Mouse (Mus musculus) thymus, adult 2 months (tissue): Measurements from ENCODE around the gene Tab2. TPM values are rescaled to one million over a fixed set of nuclear protein-coding genes. Genes with fewer than 3 reads are reported as not detected.

Source experiments
- DNase-seq: peaks from one replicate; pipeline ENCODE4 v3.0.0; 2021
- H3K27ac ChIP-seq: fragments of 200-500 bp; 2 replicates; pipeline ENCODE4 v1.5.1; 2012; ENCODE audit warnings: low read length, control low read depth; ENCODE audit not compliant: control insufficient read depth, insufficient read depth
- H3K27me3 ChIP-seq: fragments of 200-500 bp; 2 replicates; pipeline ENCODE4 v1.6.1; 2012; ENCODE audit warnings: mild to moderate bottlenecking, low read length, moderate library complexity, mixed read lengths; ENCODE audit not compliant: control insufficient read depth, insufficient read depth
- H3K36me3 ChIP-seq: fragments of 200-500 bp; 2 replicates; pipeline ENCODE4 v1.6.1; 2012; ENCODE audit warnings: mild to moderate bottlenecking, low read length, moderate library complexity; ENCODE audit not compliant: control insufficient read depth, insufficient read depth
- H3K4me1 ChIP-seq: fragments of 200-500 bp; replicated peaks from 2 replicates; pipeline ENCODE4 v1.6.1; 2012; ENCODE audit warnings: low read length; ENCODE audit not compliant: control insufficient read depth, insufficient read depth
- H3K4me3 ChIP-seq: fragments of 200-500 bp; 2 replicates; pipeline ENCODE4 v1.5.1; 2012; ENCODE audit warnings: mild to moderate bottlenecking, low read length, control low read depth, moderate library complexity; ENCODE audit not compliant: control insufficient read depth, insufficient read depth
- CTCF ChIP-seq: fragments of 200-500 bp; IDR thresholded peaks from 2 replicates; pipeline ENCODE4 v1.5.1; 2012; ENCODE audit warnings: mild to moderate bottlenecking, control low read depth, low read length, moderate library complexity, borderline replicate concordance; ENCODE audit not compliant: control insufficient read depth, poor library complexity, insufficient read depth; ENCODE audit errors: extremely low read depth
- POLR2A ChIP-seq: fragments of 200-500 bp; IDR thresholded peaks from 2 replicates; pipeline ENCODE4 v1.6.1; 2012; ENCODE audit warnings: mild to moderate bottlenecking, low read length, control low read depth, moderate library complexity; ENCODE audit not compliant: control insufficient read depth, poor library complexity, insufficient read depth; ENCODE audit errors: extremely low read depth
- WGBS: fragments of 180-500 bp; shearing (Covaris S2); methylation state at CpG from one replicate; pipeline ENCODE4 v1.1.7; 2018; 5-methylcytosine and 5-hydroxymethylcytosine counted together
- polyA plus RNA-seq: library from polyadenylated mRNA; depleted of rRNA; stranded (reverse); fragments of >200 nt; gene quantifications from 2 replicates; pipeline ENCODE4 v1.2.3, GENCODE M21; 2012; rRNA removed

Tab2 gene
- 75.7 and 78.1 TPM in 2 replicates for polyA plus RNA-seq

DNA sequence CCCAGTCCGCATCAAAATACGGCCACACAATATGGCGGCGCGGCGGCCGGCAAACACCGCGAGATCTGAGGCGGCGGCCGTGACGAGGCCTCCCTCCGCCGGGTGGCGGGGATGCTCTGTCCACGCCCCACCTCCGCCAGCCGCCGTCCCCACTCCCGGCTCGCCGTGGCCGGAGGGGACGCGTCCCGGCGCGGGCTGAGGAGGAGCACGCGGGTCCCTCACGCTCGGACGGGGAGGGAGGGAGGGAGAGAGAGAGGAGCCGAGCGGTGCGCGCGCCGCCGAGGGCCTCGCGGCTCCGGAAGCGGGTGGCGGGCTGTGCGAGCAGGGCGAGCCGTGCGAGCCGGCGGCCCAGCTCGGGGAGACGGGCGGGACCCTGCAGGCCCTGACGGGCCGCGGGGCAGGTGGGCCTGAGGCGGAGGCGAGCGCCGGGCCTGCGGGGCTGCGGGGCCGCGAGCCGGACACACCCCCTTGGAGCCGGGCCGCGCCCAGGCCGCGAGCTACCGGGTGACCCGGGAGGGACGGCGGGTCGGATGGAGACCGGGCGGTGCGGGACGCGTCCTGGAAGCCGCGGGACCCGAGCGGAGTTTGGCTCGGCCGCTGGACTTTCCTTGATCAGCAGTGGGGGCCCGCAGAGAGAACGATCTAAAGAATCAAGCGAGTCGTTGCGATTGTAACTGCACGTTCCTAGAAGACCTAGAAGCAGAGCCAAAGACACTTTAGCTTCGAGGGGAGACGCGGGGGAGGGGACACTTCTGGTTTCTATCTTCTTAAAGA is at the start of gene Tab2:
Gene Tab2, minus strand, starts transcription at position 3 of the 774 bp plus-strand sequence.
- H3K27me3 ChIP-seq, result no peaks in the 10 kb centered on the region
- DNase-seq, result peak; percentile 80
- TF ChIP-seq POLR2A, result 0 out of 2 replicates have a peak, but pooled peaks have one; percentile 49
- TF ChIP-seq CTCF, result peak; percentile 41; the same call in 1 of the 2 replicates
- H3K27ac ChIP-seq, result peak within 1 kb of the TSS; percentile 24; the same call in 1 of the 2 replicates
- peaks cover 2% of the 10 kb centered on the region; the same call in 1 of the 2 replicates for H3K4me1 ChIP-seq
- under 1% methylated on average over 97 of the region's 97 CpGs for WGBS
- peak within 1 kb of the TSS; percentile 65 for H3K4me3 ChIP-seq
- H3K36me3 ChIP-seq, result no peaks in the 10 kb centered on the region

DNA sequence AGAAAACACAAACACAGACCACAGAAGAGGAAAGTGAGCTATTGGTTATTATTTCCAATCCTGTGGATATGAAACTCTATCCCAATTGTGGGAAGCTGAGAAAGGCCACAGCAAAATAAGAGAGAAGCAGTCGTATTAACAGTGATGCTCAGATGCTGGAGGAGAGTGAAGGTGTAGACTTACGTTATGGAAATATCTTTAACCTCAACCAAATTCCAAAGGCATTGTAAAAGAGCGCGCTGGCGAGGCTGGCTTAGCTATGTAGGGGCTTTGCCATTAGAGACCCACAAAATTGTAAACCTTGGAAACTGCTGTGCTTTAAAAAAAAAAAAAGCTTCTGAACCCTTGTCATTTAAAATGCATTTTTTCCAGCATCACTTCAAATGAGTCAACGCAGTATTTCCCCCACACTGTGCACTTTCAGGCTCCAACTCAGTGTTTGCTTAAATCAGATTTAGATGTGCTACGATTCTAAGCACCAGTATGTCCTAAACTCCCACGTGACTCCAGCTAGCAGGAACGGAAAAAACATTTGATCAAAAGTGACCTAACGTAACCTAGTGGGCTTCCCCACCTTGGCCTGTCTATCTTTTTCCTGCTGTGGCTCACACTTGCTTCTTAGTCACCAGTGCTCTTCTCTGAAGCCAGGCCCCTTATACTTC is 36.4 kb upstream of the Tab2 start:
- no peak for DNase-seq
- no peak for TF ChIP-seq POLR2A
- no peak for TF ChIP-seq CTCF
- Histone ChIP-seq H3K27ac (no peak overlapping the region), H3K4me1 (no peaks in the 10 kb centered on the region), H3K4me3 (no peak overlapping the region), H3K36me3 (no peaks in the 10 kb centered on the region), H3K27me3 (no peaks in the 10 kb centered on the region)
- 89% methylated on average over 10 of the region's 10 CpGs for WGBS

DNA sequence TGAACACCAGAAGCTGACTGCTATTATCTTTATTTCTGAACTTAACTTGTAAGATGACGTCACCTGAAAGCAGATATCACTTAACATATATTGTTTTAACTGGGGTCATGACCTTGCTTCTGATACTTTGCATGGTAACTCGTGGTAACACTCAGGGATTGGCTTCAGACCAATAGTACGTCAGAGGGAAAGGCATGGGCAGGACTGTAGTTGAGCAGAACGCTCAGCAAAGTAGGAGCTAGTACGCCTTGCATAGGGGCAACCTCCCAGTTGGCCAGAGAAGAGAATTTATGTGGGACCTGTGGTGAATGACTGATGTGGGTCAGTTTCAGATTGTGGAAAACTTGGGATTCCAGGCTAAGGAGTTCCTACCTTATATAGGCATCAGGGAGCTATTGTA is 35.6 kb upstream of the Tab2 start:
- H3K36me3 ChIP-seq, result no peaks in the 10 kb centered on the region
- no peak overlapping the region for H3K27ac ChIP-seq
- H3K27me3 ChIP-seq, result no peaks in the 10 kb centered on the region
- no peak overlapping the region for H3K4me3 ChIP-seq
- H3K4me1 ChIP-seq, result no peaks in the 10 kb centered on the region
- 93% methylated on average over 5 of the region's 5 CpGs for WGBS
- no peak for DNase-seq
- TF ChIP-seq CTCF, result no peak
- TF ChIP-seq POLR2A, result no peak

DNA sequence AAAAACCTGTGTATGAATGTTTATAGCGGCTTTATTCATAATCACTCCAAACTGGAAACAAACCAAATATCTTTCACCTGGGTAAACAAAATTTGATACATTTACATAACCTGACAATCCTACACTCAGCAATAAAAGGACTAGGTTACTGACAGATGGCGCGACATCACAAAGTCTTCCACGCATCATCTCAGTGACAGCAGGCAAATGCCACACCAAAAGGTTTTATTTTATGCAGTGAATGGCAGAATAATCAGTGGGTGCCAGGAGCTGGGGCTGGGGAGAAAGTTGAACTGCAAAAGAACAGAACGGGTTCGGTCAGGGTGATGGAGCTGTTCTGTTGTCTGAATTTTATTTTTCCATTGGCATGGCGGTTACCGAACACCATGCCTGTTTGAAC is 31.5 kb upstream of the Tab2 start:
- Histone ChIP-seq H3K4me3 (no peak overlapping the region), H3K27ac (no peak overlapping the region), H3K4me1 (no peaks in the 10 kb centered on the region; the same call in 1 of the 2 replicates), H3K27me3 (no peaks in the 10 kb centered on the region), H3K36me3 (no peaks in the 10 kb centered on the region)
- WGBS, result 93% methylated on average over 8 of the region's 8 CpGs
- no peak for DNase-seq
- TF ChIP-seq CTCF, result no peak
- TF ChIP-seq POLR2A, result no peak

DNA sequence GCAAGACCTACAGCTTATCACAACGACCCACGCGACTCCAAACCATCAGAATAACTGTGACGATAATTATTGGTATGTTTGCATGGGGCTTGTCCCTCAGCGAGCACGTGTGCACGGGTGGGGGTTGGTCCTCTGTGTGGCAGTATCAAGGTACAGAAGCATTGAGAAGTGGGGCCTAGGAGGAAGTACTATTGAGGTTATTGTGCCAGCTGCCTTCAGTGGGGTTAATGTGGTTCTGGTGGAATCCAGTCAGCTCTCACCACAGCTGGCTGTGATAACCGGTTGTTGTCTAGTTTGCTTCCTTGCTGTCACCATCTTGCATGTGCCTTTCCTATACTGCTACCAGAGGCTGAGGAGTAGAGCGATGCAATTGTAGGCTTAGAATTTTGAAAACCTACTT is 20.4 kb upstream of the Tab2 start:
- no peak for TF ChIP-seq POLR2A
- no peak for TF ChIP-seq CTCF
- WGBS, result 15% methylated on average over 9 of the region's 9 CpGs
- Histone ChIP-seq H3K4me3 (no peak overlapping the region), H3K4me1 (peaks cover 4% of the 10 kb centered on the region; the same call in 1 of the 2 replicates), H3K36me3 (no peaks in the 10 kb centered on the region), H3K27me3 (no peaks in the 10 kb centered on the region), H3K27ac (no peak overlapping the region)
- peak; percentile 10 for DNase-seq

DNA sequence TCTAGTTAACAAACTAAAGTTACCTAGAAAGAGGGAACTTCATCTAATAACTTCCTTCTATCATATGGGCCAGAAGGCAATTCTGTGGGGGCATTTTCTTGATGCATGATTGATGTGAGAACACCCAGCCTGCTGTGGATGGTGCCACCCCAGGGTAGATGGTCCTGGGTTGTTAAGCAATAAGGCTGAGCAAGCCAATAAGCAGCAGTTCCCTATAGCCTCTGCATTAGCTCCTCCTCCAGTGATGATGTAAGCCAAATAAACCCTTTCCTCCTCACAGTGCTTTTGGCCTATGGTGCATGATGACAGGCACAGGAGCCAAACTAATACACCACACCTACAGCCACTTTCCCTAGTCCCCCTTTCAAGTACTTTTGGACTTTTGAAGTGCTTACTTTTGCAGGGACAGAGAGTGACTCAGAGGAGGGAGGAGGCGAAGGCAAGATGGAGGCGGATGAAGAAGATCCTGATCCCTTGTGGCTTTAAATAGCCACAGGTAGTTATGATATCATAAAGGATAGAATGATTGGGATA is 12.8 kb upstream of the Tab2 start:
- H3K4me1 ChIP-seq, result no peaks in the 10 kb centered on the region
- H3K27me3 ChIP-seq, result no peaks in the 10 kb centered on the region
- no peak for DNase-seq
- no peaks in the 10 kb centered on the region for H3K36me3 ChIP-seq
- H3K27ac ChIP-seq, result no peak overlapping the region
- 99% methylated on average over 2 of the region's 2 CpGs for WGBS
- TF ChIP-seq POLR2A (no peak), CTCF (no peak)
- H3K4me3 ChIP-seq, result no peak overlapping the region
